In genomic region chr7:45730727-45731431, GRCm38 (mm10) we compare ENCODE assay signal across 9 mouse cellular contexts. TPM values are rescaled to one million over a fixed set of nuclear protein-coding genes. Genes with fewer than 3 reads are reported as not detected.
DNase-seq lines count a peak whose midpoint lies in the region; ATAC-seq and TF ChIP-seq lines count a peak whose summit lies in the region.
"Had no signal": no experiment of that assay in that cellular context is flagged by ENCODE, and none has a peak within 500 bp of the region (broad histone marks: within the 10 kb centered on the region; RNA-seq: fewer than 3 reads in every experiment).

No protein-coding gene starts in this region.

- no peak for TF ChIP-seq POLR2A in myocyte (IDR thresholded peaks at IDR 0.05; ENCODE audit: insufficient read length, low read depth)

- ATAC-seq in granulocyte monocyte progenitor cell, adult 5-6 weeks (replicated peaks; ENCODE audit: poor library complexity, severe bottlenecking) = peak; percentile 82
- peak; percentile 54; the same call in 1 of the 2 replicates for ATAC-seq in limb, embryonic 13.5 days (ENCODE audit: low FRiP score, low read depth)

- intact Hi-C loops in gastrocnemius, adult 2 months (cut with DNase I) = no loop called here
- intact Hi-C loops in left cerebral cortex, postnatal 14 days (cut with DNase I) = loop anchor here (10.0 kb wide), 1 partner anchor 194 kb away; the partner anchor contains the start of genes Ccdc114 and Emp3
- intact Hi-C loops in gastrocnemius, postnatal 14 days (cut with DNase I; ENCODE audit: low total_unique reads) = no loop called here

- no peak overlapping the region for H3K4me2 ChIP-seq in limb, embryonic 13.5 days (replicated peaks)
- no peak overlapping the region for H3K4me2 ChIP-seq in myocyte (ENCODE audit: low read depth)

- H3K27me3 ChIP-seq in limb, embryonic 13.5 days = no peaks in the 10 kb centered on the region
- no peaks in the 10 kb centered on the region for H3K27me3 ChIP-seq in myocyte (ENCODE audit: control insufficient read depth, insufficient read depth, insufficient read length)

- peak; percentile 14; the same call in 1 of the 2 replicates for TF ChIP-seq CTCF in gastrocnemius, adult 2 months (IDR thresholded peaks at IDR 0.05)

- peaks cover 3% of the 10 kb centered on the region; the same call in 1 of the 2 replicates for H3K36me3 ChIP-seq in ES-E14 (ENCODE audit: control insufficient read depth, insufficient read depth, low read length, poor library complexity, severe bottlenecking)
- peaks cover 31% of the 10 kb centered on the region for H3K36me3 ChIP-seq in limb, embryonic 13.5 days
- H3K36me3 ChIP-seq in myocyte (ENCODE audit: control insufficient read depth, insufficient read depth) = no peaks in the 10 kb centered on the region

- in situ Hi-C loops in ES-E14 (cut with MboI; ENCODE audit: low sequenced_read_pairs in 2 of 2, unreplicated experiment in 2 of 2) = loop anchor here (10.0 to 25.0 kb wide), 2 partner anchors 74 to 206 kb away; no protein-coding TSS in a partner anchor

- H3K9me3 ChIP-seq in ES-E14 (ENCODE audit: control insufficient read depth, insufficient read depth, low read depth, low read length) = no peaks in the 10 kb centered on the region
- H3K9me3 ChIP-seq in limb, embryonic 13.5 days = no peaks in the 10 kb centered on the region
- H3K9me3 ChIP-seq: megakaryocyte, embryonic 14.5 days had no signal

- H3ac ChIP-seq in myocyte (ENCODE audit: control insufficient read depth, insufficient read length) = no peak overlapping the region

- 14% methylated on average over 16 of the region's 16 CpGs for WGBS in limb, embryonic 13.5 days

- no peak overlapping the region for H3K4me3 ChIP-seq in gastrocnemius, adult 2 months
- H3K4me3 ChIP-seq in ES-E14 (ENCODE audit: insufficient read depth in 1 of 2, low read depth in 1 of 2, low read length in 2 of 2, poor library complexity in 1 of 2, severe bottlenecking in 1 of 2) (no peak overlapping the region), myocyte (no peak overlapping the region)
- H3K4me3 ChIP-seq in limb, embryonic 13.5 days = no peak overlapping the region

- DNase-seq in gastrocnemius, adult 2 months = peak; percentile 38
- no peak for DNase-seq in gastrocnemius, postnatal 25 days
- DNase-seq in ES-E14 (ENCODE audit: low read depth, low spot score) = peak; percentile 75
- no peak for DNase-seq in left cerebral cortex, postnatal 14 days (ENCODE audit: low spot score in 2 of 2)
- no peak for DNase-seq in gastrocnemius, postnatal 14 days

- H3K9ac ChIP-seq in ES-E14 (ENCODE audit: insufficient read depth, low read depth, low read length, poor library complexity, severe bottlenecking) = no peak overlapping the region
- H3K9ac ChIP-seq in limb, embryonic 13.5 days = no peak overlapping the region

- peaks cover 2 to 18% of the 10 kb centered on the region in 2 experiments; a peak in 1 of 4 replicates for H3K4me1 ChIP-seq in ES-E14 (ENCODE audit: control insufficient read depth in 2 of 2, insufficient read depth in 2 of 2, low read length in 2 of 2, poor library complexity in 1 of 2)
- H3K4me1 ChIP-seq in limb, embryonic 13.5 days = peaks cover 11% of the 10 kb centered on the region

- H3K27ac ChIP-seq in gastrocnemius, adult 2 months = no peak overlapping the region
- H3K27ac ChIP-seq in ES-E14 (ENCODE audit: insufficient read depth, low read depth, low read length, poor library complexity, severe bottlenecking) = no peak overlapping the region
- H3K27ac ChIP-seq in limb, embryonic 13.5 days = peak overlapping the region; percentile 33; the same call in 1 of the 2 replicates

- H3K79me2 ChIP-seq in myocyte (ENCODE audit: control insufficient read depth, insufficient read depth) = no peaks in the 10 kb centered on the region

TF ChIP-seq in ES-E14, 5 proteins besides CTCF, POLR2A, EP300 and RAD21:
- TF ChIP-seq MAFK (IDR thresholded peaks at IDR 0.05; ENCODE audit: insufficient read depth, low read depth, low read length) (no peak), ZNF384 (IDR thresholded peaks at IDR 0.05; ENCODE audit: low read depth, low read length) (no peak), ZC3H11A (IDR thresholded peaks at IDR 0.05; ENCODE audit: borderline replicate concordance, low read depth, low read length) (no peak), CHD2 (IDR thresholded peaks at IDR 0.05; ENCODE audit: low read depth, low read length) (no peak), HCFC1 (IDR thresholded peaks at IDR 0.05; ENCODE audit: borderline replicate concordance, insufficient read depth, low read length) (no peak)
TF ChIP-seq in ES-E14: peak in this region for 0.

TF ChIP-seq in myocyte, 11 proteins besides CTCF, POLR2A, EP300 and RAD21:
- peak; percentile 7 for TF ChIP-seq POLR2AphosphoS2 (IDR thresholded peaks at IDR 0.05; ENCODE audit: insufficient read length, low read depth)
- no peak for TF ChIP-seq REST (IDR thresholded peaks at IDR 0.05; ENCODE audit: insufficient read depth, insufficient read length)
- TF ChIP-seq USF1 (IDR thresholded peaks at IDR 0.05; ENCODE audit: low read depth) = no peak
- no peak for TF ChIP-seq MAX (IDR thresholded peaks at IDR 0.05; ENCODE audit: low read depth)

RNA-seq across cellular contexts. Expression of gene Spaca4, which starts 5.3 kb away (rescaled TPM):
- total RNA-seq in gastrocnemius, adult 2 months (2021) = not detected
- total RNA-seq in gastrocnemius, postnatal 25 days (2021) = not detected
- total RNA-seq in ES-E14 (2012; rRNA removed) = 0.76 and 1.7 TPM in 2 replicates
- total RNA-seq in granulocyte monocyte progenitor cell, adult 5-6 weeks (2014; fragmentation: Nextera tagmentation) = not detected in 2 replicates
- total RNA-seq in granulocyte monocyte progenitor cell, adult 5-6 weeks (2017) = not detected in 2 replicates
- not detected in 2 replicates for polyA plus RNA-seq in limb, embryonic 13.5 days (2015; fragmentation: Nextera tagmentation; extraction: Ambion mirVana)
- not detected for polyA plus RNA-seq in myocyte (2012; fragmentation: generic; extraction: Trizol)
- not detected for total RNA-seq in left cerebral cortex, postnatal 14 days (2021)
- not detected for total RNA-seq in gastrocnemius, postnatal 14 days (2021)

RNA-seq across cellular contexts. Expression of gene Fam83e, which starts 9.9 kb away (rescaled TPM):
- under 1 TPM; 0.08 to 0.31 TPM for total RNA-seq in gastrocnemius, adult 2 months (2021)
- total RNA-seq in gastrocnemius, postnatal 25 days (2021) = under 1 TPM; 0.13 to 0.29 TPM
- total RNA-seq in ES-E14 (2012; rRNA removed) = 6.1 and 6.6 TPM in 2 replicates
- 0.34 and 0.90 TPM in 2 replicates for total RNA-seq in granulocyte monocyte progenitor cell, adult 5-6 weeks (2014; fragmentation: Nextera tagmentation)
- total RNA-seq in granulocyte monocyte progenitor cell, adult 5-6 weeks (2017) = 0.39 and 0.77 TPM in 2 replicates
- polyA plus RNA-seq in limb, embryonic 13.5 days (2015; fragmentation: Nextera tagmentation; extraction: Ambion mirVana) = 0.61 and 1.0 TPM in 2 replicates
- 0.18 TPM for polyA plus RNA-seq in myocyte (2012; fragmentation: generic; extraction: Trizol)
- total RNA-seq in left cerebral cortex, postnatal 14 days (2021) = under 1 TPM; 0.24 to 0.34 TPM
- total RNA-seq in gastrocnemius, postnatal 14 days (2021) = under 1 TPM; 0.16 TPM

RNA-seq across cellular contexts. Expression of gene Sphk2, which starts 13.1 kb away (rescaled TPM):
- 10 to 100 TPM; 14.4 to 15.8 TPM for total RNA-seq in gastrocnemius, adult 2 months (2021)
- total RNA-seq in gastrocnemius, postnatal 25 days (2021) = 10 to 100 TPM in 1 of 2 experiments, 1 to 10 TPM in 1; 8.5 to 12.7 TPM
- total RNA-seq in ES-E14 (2012; rRNA removed) = 18.7 and 21.5 TPM in 2 replicates
- total RNA-seq in granulocyte monocyte progenitor cell, adult 5-6 weeks (2014; fragmentation: Nextera tagmentation) = 14.9 and 26.4 TPM in 2 replicates
- 10.0 and 10.6 TPM in 2 replicates for total RNA-seq in granulocyte monocyte progenitor cell, adult 5-6 weeks (2017)
- polyA plus RNA-seq in limb, embryonic 13.5 days (2015; fragmentation: Nextera tagmentation; extraction: Ambion mirVana) = 33.4 and 36.0 TPM in 2 replicates
- 22.8 TPM for polyA plus RNA-seq in myocyte (2012; fragmentation: generic; extraction: Trizol)
- 10 to 100 TPM; 28.8 to 32.7 TPM for total RNA-seq in left cerebral cortex, postnatal 14 days (2021)
- total RNA-seq in gastrocnemius, postnatal 14 days (2021) = 10 to 100 TPM; 12.0 to 13.2 TPM

RNA-seq across cellular contexts. Expression of gene Rpl18, which starts 15.6 kb away (rescaled TPM):
- 100 to 1,000 TPM; 451 to 508 TPM for total RNA-seq in gastrocnemius, adult 2 months (2021)
- 100 to 1,000 TPM; 433 to 449 TPM for total RNA-seq in gastrocnemius, postnatal 25 days (2021)
- total RNA-seq in ES-E14 (2012; rRNA removed) = 3,487 and 5,312 TPM in 2 replicates
- total RNA-seq in granulocyte monocyte progenitor cell, adult 5-6 weeks (2014; fragmentation: Nextera tagmentation) = 2,165 and 2,847 TPM in 2 replicates
- 1,831 and 2,021 TPM in 2 replicates for total RNA-seq in granulocyte monocyte progenitor cell, adult 5-6 weeks (2017)
- polyA plus RNA-seq in limb, embryonic 13.5 days (2015; fragmentation: Nextera tagmentation; extraction: Ambion mirVana) = 1,016 and 1,039 TPM in 2 replicates
- polyA plus RNA-seq in myocyte (2012; fragmentation: generic; extraction: Trizol) = 3,224 TPM
- 100 to 1,000 TPM; 369 to 389 TPM for total RNA-seq in left cerebral cortex, postnatal 14 days (2021)
- total RNA-seq in gastrocnemius, postnatal 14 days (2021) = 100 to 1,000 TPM; 607 to 662 TPM

RNA-seq across cellular contexts. Expression of gene Dbp, which starts 26.0 kb away (rescaled TPM):
- total RNA-seq in gastrocnemius, adult 2 months (2021) = 100 to 1,000 TPM in 1 of 2 experiments, 1 to 10 TPM in 1; 8.8 to 105 TPM
- total RNA-seq in gastrocnemius, postnatal 25 days (2021) = 100 to 1,000 TPM in 1 of 2 experiments, 10 to 100 TPM in 1; 14.3 to 121 TPM
- 10.0 and 10.6 TPM in 2 replicates for total RNA-seq in ES-E14 (2012; rRNA removed)
- 1.7 and 3.1 TPM in 2 replicates for total RNA-seq in granulocyte monocyte progenitor cell, adult 5-6 weeks (2014; fragmentation: Nextera tagmentation)
- total RNA-seq in granulocyte monocyte progenitor cell, adult 5-6 weeks (2017) = 4.0 and 6.3 TPM in 2 replicates
- polyA plus RNA-seq in limb, embryonic 13.5 days (2015; fragmentation: Nextera tagmentation; extraction: Ambion mirVana) = 4.5 and 6.2 TPM in 2 replicates
- 26.2 TPM for polyA plus RNA-seq in myocyte (2012; fragmentation: generic; extraction: Trizol)
- total RNA-seq in left cerebral cortex, postnatal 14 days (2021) = 10 to 100 TPM; 68.7 to 83.5 TPM
- total RNA-seq in gastrocnemius, postnatal 14 days (2021) = 10 to 100 TPM; 20.6 to 32.8 TPM

Comparison
In these comparisons a context has a peak if more than half of its experiments do, and no peak if none do; other contexts are left out.
1. DNase-seq: peak in gastrocnemius, adult 2 months (single experiment) and ES-E14 (single experiment); none in gastrocnemius, postnatal 25 days (single experiment), left cerebral cortex, postnatal 14 days (0 of 2) and gastrocnemius, postnatal 14 days (single experiment).